Mouse (Mus musculus) liver, adult 10 weeks (tissue): ENCODE results near the gene A630076J17Rik. TPM values are rescaled to one million over a fixed set of nuclear protein-coding genes. Genes with fewer than 3 reads are reported as not detected.

Experiments used
- polyA plus RNA-seq: library from polyadenylated mRNA; stranded (reverse); fragments of 350-450 nt; fragmentation: Illumina TruSeq; extraction: RNeasy Lipid Tissue Mini Kit (QIAGEN cat#74804); gene quantifications from one replicate; pipeline ENCODE4 v1.2.3, GENCODE M21; 2014; ENCODE audit warnings: low read depth, low replicate concordance

Gene A630076J17Rik
- not detected for polyA plus RNA-seq

DNA sequence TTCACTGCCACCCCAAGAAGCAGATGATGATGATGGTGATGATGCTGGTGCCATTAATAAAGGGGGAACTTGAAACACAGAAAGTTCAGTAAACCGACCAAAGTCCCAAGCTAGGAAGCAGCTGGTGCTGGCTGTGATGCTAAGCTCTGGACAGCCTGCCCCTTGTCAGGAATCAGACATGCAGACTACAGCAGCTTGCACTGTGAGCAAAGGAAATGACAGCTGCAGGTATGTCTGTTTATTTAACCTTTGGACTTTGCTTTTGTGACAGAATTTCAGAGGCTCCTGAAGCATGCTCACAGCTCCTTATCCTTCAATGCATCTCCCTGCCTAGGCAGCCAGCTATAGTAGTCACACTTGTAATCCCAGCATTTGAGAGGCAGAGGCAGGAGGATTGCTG lies at the start of gene A630076J17Rik:
TSS of gene A630076J17Rik (plus strand) at position 88 of the 400 bp plus-strand sequence.

DNA sequence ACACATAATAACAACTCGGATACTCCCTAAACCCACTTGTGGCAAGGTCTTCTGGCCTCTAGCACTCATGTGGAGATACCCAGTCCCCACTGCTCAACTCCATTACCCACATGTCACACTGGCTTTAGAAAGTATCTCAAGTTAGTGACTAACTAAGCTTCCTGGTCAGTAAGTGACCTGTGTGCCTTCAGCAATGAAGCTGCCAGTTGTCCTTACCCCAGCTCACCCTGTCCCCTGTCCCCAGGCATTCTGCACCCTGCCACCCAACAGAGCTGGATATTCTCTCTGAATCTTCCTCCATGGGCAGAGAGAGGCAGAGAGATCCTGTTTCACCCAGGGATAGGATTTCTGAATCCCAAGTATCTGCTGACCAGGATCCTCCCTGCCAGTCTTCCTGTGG lies 47.7 kb upstream of the A630076J17Rik start, which contains the start of gene Kcna10:
TSS of gene Kcna10 (plus strand) at position 301 of the 400 bp plus-strand sequence.

DNA sequence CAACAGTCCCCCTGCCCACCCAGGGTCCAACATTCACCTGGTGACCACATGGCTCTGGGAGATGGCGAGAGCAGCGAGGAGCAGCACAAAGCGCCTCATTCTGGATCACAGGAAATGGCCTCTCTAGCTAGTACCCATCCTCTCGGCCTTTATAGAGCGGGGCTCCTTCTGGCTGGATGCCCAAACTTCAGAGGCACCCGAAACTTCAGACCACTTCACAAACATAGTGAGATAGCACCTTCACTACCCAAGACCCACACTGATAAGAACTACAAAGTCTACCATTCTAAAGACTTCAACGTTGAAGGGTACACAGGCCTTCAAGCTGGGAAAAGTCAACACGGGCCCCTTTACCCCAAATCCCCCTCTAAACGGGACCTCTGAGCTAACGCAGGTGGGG lies 8.8 kb upstream of the A630076J17Rik start, which contains the start of gene Cym:
TSS of gene Cym (minus strand) at position 125 of the 400 bp plus-strand sequence.

DNA sequence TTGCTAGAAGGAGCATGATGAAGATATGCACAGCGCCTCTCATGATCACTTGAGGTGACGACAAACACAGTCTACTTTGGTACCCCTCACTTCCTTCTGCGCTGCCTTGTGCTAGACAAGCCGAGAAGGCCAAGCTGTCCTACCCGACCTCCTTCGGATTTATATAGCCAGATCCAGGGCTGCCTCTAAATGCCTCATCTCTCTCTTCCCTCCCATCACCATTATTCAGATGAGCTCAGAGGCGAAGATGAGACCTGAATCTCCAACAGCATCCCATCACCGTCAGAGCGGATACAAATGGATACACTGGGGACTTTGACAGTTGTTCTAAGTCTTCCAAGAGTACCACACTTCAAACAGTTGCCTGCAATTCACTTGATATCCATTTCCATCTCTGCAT lies 9.2 kb downstream of the A630076J17Rik start, which contains the start of gene Prok1:
TSS of gene Prok1 (minus strand) at position 101 of the 400 bp plus-strand sequence.

DNA sequence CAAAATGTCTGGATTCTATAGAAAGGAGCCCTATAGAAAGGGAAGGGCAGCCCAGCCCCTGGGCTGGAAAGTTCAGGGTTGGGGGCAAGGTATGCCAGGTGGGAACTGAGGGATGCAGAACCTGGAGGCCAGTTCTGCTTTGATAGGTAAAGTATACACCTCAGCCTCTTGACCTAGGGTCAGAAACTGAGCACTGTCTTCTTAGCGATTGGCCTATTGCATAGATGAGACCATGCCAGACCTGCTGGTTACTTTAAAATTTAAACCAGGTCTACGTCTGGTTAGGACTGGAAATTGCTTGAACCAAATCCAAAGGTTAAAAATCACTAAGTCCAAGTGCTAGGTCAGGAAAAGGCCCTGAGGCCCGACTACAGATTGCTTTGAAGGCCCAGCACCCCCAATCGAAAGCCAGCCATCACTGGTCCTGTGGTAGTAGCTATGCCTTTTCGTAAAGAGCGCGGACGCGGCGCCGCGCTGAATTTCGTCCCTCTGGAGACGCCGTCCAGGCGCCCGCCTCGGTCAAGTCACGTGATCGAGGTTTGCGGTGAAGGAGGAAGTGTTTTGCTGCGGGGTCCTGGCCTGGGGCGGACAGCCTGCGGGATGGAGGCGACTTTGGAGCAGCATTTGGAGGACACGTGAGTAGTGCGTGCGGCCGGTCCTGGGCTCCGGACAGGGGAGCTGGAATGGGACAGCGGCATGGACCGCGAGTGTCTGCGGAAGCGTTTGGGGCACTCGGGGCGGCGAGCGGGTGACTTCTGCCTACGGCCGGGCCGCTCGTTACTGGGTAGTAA lies 48.3 kb downstream of the A630076J17Rik start, which contains the start of gene Lamtor5:
TSS of gene Lamtor5 (plus strand) at position 380 of the 791 bp plus-strand sequence.

Other genes with a start within 250 kb of the A630076J17Rik start
- not detected for gene Kcna3, start 194.4 kb upstream of the A630076J17Rik start, polyA plus RNA-seq
- gene Kcna2, start 129.5 kb upstream of the A630076J17Rik start, polyA plus RNA-seq: 0.90 TPM
- gene Kcna10, start 47.6 kb upstream of the A630076J17Rik start, polyA plus RNA-seq: not detected
- not detected for gene Cym, start 8.9 kb upstream of the A630076J17Rik start, polyA plus RNA-seq
- gene Prok1, start 9.1 kb downstream of the A630076J17Rik start, polyA plus RNA-seq: 1.4 TPM
- 68.6 TPM for gene Lamtor5, start 48.2 kb downstream of the A630076J17Rik start, polyA plus RNA-seq
- gene Slc16a4, start 60.6 kb downstream of the A630076J17Rik start, polyA plus RNA-seq: 0.29 TPM
- gene Rbm15, start 103.1 kb downstream of the A630076J17Rik start, polyA plus RNA-seq: 7.9 TPM
- not detected for gene Kcnc4, start 228.9 kb downstream of the A630076J17Rik start, polyA plus RNA-seq